Mouse (Mus musculus) left cerebral cortex, adult 11 months (tissue): ENCODE measurements around the gene Retreg1.
"Not testable (repeated sequence)": the region's sequence is repeated elsewhere in the genome, so short reads cannot be mapped to it uniquely, and the experiment has no call there.

Experiments
- DNase-seq: peaks from one replicate; pipeline ENCODE4 v3.0.0; 2022; ENCODE audit warnings: low spot score

Gene Retreg1

DNA sequence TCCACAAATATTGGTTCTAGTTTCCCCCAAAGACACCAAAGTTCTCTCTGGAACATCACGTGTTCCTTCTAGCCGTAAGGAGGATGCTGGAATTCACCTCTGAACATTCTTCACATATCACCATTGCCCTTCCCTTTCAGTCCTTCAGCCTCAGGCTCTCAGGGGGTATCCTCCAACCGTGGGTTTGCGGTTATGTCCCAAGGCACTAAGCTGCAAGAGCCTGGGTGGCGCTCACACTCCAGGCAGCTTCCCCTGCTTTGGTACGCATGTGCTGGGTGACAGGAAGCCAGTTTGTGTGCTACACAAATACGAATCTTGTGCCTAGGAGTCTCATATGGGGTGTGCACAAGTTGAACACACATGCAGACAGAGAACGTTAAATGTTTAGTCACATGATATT is 104.4 kb downstream of the Retreg1 start:
- DNase-seq: no peak

DNA sequence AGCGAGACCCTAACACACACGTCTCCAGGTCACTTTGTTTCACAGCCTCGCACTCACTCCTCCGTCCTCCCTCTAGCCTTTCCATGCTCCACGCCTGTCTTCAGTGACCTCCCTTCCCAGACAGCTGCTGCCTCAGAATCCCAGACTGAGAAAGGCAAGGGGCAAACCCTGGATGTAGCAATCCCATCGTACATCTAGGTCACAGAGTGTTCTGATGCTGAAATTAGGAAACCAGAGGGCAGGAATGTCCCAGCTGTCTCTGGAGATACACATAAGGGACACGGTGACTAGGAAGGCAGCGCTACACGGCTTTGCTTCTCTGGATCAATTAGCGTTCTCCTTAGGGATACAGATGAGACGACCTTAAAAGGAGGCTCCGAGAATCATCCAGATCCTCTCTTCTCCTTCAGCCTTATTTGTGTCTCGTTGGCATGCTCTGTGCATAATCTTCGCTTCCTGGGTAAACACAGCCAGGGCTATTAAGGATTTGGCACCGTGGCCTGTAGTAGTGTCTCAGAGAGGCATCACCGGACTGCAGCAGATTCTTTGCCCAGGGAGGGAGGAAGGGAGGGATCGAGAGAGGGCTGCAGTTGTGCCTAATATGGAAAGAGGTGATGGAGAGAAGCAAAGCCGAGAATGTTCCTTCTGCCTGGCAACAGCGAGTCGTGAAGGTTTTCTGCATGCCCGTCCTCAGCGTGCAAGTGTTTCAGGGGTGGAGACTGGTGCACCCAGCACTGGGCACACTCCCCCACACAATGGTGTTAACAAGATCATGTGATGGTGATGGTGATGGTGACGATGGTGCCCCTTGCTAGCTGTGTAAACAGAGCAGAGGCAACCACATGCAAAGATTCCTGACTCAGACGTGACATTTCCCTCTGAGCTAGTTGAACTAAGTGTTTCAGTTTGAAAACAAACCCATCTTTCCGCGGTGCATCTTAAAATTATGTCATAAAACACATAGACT is 105.6 kb downstream of the Retreg1 start:
- no peak for DNase-seq

DNA sequence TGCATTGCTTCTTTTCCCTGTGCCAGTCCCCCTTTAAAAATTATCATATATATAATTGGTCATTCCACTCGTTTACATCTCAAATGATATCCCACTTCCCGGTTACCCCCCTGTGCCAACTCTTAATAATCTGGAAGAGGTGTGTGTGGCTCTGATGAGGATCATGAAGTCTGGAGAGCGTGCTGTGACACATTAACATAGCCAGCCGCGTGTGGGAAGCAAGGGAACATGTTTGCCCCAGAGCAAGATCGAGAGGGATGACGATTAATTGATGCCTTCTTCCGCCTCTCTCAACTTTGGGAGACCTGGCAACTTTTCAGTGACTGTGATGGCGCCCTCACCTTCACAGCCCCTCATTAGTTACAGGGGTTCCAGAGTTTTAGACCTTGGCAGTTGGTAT is 106.7 kb downstream of the Retreg1 start:
- DNase-seq: no peak

DNA sequence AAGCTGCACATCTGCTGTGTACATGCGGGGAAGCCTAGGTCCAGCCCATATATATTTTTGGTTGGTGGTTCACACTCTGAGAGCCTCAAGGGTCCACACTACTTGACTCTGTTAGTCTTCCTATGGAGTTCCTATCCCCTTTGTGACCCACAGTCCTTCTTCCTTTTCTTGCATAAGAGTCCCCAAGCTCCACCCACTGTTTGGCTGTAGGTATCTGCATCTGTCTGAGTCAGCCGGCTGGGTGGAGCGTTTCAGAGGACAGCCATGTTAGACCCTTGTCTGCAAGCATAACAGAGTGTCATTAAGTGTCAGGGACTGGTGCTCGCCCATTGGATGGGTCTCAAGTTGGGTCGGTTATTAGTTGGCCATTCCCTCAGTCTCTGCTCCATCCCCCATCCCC is 107.6 kb downstream of the Retreg1 start:
- no peak for DNase-seq

- DNase-seq: no peak
Observed at GRCm38 (mm10) chr15:25951037-25951436, 108.1 kb downstream of the Retreg1 start.

DNA sequence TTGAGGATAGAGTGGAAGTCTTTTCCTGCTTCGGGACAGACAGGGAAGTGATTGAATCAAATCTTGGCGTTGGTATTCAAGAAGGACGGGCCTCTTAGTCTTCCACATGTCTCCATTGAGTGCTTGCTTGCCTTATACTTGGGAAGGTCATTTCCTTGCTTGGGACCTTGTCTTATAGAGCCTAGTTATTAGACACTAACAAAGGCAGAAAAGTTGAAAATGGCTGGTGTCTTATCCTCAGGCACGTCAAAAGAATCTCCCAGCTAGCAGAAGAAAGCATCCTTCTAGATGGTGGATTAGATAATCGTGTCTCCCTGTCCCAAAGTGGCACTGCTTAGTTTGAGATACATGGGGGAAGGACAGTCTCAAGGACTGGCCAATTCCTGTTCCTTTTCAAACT is 113.0 kb downstream of the Retreg1 start:
- DNase-seq: no peak

- DNase-seq: no peak
Observed at GRCm38 (mm10) chr15:25956422-25957117, 113.6 kb downstream of the Retreg1 start.

DNA sequence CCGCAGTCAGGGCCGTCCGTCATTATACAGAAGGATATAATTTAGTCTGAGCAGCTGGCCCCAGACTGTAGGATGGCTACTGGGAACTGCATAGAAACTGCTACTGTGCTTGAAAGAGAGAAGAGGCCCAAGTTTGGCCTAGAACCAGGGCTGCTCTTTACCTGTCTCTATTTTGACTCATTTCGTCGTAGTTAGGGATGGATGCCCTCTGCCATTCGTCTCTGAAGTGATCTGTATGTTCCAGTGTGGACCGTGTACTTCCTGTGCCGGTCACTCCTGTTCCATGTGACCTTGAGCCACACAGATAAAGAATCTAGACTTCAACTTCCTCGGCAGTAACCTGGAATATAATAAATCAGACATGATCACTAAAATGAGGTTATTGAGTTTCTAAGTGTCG is 114.7 kb downstream of the Retreg1 start:
- no peak for DNase-seq

DNA sequence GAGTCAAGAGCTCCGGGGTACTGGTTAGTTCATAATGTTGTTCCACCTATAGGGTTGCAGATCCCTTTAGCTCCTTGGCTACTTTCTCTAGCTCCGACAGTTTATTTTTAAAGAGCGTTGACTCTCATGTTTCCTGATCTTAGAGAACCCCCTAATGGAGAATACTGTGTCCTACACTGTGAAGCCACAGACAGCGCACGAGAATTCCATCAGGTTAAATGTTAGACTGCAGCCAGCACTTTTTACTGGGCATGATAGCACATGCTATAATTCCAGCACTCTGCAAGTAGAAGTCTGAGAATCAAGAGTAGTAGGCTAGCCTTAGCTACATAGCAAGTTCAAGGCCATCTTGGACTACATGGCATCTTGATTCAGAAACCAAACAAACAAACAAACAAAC is 116.4 kb downstream of the Retreg1 start:
- DNase-seq: peak; percentile 27

DNA sequence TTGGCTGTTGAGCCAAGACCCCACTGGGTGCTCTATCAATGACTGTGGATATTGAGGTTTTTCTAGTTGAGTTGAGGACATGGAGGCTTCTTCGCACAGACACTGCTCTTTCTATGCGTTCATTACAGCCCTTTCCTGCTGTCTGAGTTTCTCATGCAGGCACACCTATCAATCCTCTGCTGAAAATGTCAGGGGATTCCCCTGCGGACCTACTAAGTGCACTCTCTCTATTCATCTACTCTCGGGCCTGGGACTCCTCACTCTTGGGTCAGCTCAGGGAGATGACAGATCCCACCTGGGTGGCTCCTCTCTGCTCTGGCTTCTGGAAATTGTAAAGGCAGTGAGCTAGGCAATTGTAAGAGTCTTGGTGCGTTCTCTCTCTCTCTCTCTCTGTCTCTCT is 117.3 kb downstream of the Retreg1 start:
- DNase-seq: no peak

DNA sequence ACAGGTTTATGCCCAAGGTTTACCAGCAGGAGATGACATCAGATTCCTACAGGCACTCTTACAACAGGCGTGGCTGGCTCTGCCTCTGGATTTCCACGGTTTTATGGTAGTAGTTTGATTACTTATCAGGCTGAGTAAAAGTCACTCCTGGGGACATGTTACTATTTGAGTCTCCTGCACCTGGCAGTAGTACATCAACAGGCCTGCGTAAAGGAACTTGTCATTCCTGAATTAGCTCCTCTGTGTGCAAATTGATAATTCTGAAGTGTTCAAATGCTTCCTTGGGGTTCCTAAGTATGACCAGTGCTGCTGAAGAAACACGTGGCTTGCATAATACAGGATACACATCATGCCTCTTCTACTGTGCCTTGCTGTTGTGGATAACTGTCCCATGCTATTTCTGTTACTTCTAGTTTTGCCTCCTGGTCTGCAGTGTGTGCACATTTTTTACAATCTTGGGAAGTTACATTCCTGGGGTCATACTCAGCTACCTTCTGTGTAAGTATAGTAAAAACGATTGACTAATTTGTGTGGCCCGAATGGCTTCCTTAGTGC is 123.3 kb downstream of the Retreg1 start:
- DNase-seq: no peak

- no peak for DNase-seq
Observed at GRCm38 (mm10) chr15:25971596-25971995, 128.6 kb downstream of the Retreg1 start.

GRCm38 (mm10) chr15:25972758-25973157 is 129.8 kb downstream of the Retreg1 start:
- no peak for DNase-seq

DNA sequence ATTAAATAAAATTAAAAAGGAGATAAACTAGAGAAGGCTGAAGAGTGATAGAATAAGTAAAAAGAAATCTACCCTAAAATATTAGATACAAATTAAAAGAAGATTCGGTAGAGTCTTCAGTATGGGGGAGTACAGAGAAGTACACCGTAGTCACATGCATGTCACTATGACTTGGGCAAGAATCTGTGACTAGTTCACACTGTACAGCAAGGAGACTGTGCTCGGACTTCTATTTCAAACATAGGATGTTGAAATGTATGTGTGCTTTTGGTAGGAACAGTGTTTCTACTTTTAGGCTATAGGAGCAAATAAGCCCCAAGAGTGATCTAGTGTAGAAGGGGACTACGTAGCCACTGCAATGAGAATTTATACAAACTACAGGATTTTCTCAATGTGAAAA is 131.4 kb downstream of the Retreg1 start:
- DNase-seq: no peak

- DNase-seq: no peak
Observed at GRCm38 (mm10) chr15:25975810-25976209, 132.8 kb downstream of the Retreg1 start.

- not testable (repeated sequence) for DNase-seq
Observed at GRCm38 (mm10) chr15:25983614-25984013, 140.6 kb downstream of the Retreg1 start.

- DNase-seq: peak; percentile 92
Observed at GRCm38 (mm10) chr15:25984067-25984733, 141.2 kb downstream of the Retreg1 start, which contains the start of gene Zfp622. Zfp622 (plus strand) TSS chr15:25984366.

DNA sequence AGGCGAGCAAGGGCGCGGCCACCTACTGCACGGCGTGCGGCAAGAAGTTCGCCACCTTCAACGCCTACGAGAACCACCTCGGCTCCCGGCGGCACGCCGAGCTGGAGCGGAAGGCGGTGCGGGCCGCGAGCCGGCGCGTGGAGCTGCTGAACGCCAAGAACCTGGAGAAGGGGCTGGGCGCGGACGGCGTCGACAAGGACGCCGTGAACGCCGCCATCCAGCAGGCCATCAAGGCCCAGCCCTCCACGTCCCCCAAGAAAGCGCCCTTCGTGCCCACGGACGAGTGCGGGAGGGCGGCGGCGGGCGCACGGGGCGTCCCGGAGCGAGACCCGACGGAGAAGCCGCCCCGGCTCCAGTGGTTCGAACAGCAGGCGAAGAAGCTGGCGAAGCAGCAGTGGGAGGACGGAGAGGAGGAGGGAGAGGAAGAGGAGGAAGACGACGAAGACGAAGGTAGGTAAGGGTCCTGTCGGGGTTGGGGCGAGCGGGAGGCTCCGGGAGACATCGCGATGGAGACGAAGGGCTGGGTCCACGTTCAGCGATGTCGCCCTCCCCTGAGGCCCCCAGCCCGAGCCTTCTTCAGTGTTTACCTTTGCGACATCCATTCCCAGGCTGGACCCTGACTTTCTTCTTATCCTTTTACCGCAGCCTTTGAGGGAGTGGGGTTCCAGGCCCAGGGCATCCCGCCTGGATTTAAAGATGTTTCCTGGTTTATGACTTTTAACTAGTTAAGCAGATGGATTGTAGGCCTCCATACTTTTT is 141.9 kb downstream of the Retreg1 start:
- DNase-seq: no peak

DNA sequence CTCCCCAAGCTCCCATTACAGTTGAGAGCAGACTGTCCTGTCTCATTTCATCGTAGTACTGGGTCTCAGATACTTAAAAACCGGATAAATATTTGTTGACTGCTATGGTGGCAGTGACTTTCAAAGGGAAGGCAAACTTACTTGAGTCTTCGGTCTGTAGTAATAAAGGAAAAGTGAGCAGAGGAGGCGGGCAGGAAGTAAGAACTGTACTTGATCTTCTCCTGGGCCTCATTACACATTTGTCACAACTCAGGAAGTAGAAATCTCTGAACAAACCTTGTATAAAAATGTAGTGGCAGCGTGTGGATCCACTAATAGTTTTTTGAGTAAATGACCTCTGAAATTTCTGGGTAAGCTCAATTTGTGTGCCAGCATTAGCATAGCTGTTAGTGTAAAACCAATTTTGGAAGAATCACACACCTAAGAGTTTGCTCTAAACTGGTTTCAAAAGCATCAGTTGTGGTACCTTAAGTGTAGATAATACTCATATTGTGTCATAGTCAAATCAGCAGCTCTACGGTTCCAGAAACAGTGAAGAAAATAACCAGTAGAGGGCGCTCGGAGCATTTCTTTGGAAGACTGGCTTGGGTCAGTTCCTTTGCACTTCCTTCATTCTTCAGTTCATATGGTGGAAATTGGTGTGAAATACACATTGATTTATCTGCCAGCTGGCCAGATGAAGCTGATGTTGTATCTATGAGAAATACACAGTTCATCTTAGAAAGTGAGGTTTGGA is 150.2 kb downstream of the Retreg1 start:
- peak; percentile 55 for DNase-seq

GRCm38 (mm10) chr15:25995521-25995920 is 152.5 kb downstream of the Retreg1 start:
- no peak for DNase-seq

GRCm38 (mm10) chr15:25999545-25999944 is 156.6 kb downstream of the Retreg1 start:
- DNase-seq: not testable (repeated sequence)
